Mouse (Mus musculus) sigmoid colon, adult 10 weeks (tissue): ENCODE data around the gene Slc23a3. TPM values are rescaled to one million over a fixed set of nuclear protein-coding genes. Genes with fewer than 3 reads are reported as not detected.

Experiments used
- polyA plus RNA-seq: library from polyadenylated mRNA; stranded (reverse); fragments of 350-450 nt; fragmentation: Illumina TruSeq; extraction: RNeasy Lipid Tissue Mini Kit (QIAGEN cat#74804); gene quantifications from one replicate; pipeline ENCODE4 v1.2.3, GENCODE M21; 2014; ENCODE audit warnings: low read depth, low replicate concordance

The Slc23a3 gene
- polyA plus RNA-seq: 1.2 TPM

DNA sequence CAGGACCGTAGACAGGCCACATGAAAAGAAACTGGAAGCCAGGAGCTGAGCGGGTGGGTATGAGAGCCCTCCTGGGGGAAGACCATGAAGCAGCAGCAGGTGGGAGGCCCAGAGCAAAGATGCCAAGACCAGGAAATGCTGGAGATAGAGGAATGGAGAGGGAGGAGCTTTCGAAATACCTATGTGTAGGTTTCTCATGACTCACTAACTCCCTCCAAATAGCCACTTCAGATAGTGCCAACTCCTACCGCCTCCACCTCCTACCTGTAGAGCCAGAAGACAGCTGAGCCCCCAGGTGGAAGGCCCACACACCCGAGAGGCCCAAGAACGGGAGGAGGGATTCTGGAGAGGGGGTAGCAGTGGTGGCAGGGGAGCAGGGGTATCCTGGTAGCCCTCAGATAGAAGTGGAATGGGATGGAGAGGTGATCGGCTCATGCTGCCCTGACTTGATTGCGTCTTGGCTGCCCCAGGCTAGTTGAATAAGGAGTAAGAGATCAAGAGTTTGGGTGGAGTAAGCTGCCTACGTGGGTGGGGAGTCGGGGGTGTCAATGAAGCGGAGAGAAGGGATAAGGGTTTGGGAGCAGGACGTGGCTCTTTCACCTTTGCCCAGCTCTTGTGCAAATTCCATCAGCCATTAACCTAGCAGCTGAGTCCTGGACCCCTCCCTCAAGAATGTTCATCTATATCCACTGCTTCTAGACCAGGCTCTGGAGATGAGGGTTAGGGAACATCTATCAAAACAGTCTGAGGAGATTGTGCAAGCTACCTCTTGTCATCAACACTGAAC lies at the start of gene Slc23a3:
Gene Slc23a3 (minus strand): TSS at position 470 of the 787 bp plus-strand sequence.

DNA sequence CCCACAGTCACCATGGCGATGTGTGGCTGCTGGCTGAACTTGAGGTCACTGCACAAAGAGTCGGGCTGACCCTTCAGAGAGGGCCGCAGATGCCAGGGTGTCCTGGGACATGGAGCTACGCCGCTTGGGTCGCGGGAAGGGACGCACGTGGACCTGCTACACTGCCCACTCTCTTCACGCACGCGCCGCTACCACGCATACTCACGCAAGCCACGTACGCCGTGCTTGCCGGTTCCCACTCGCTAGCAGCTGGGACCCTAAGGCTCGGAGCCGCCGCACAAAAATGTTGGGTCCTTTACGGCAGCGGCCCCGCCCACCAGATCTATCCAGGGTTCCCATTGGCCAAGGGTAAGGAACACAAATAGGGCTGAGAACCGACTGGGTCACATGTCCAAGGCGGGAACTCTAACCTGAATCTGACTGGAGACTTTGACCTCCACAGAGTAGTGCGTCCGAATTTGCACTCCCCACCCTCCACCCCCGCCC lies 46.5 kb upstream of the Slc23a3 start, which contains the start of gene Abcb6:
Gene Abcb6 (minus strand): TSS at position 288 of the 486 bp plus-strand sequence.

GRCm38 (mm10) chr1:75168472-75169464 lies 35.1 kb upstream of the Slc23a3 start, which contains the start of gene Zfand2b:
TSS of gene Zfand2b (plus strand) at chr1:75168646.

GRCm38 (mm10) chr1:75142301-75143261 lies 8.9 kb upstream of the Slc23a3 start, which contains the start of the genes Cnppd1 and Retreg2:
TSS of gene Cnppd1 (minus strand) at chr1:75142711.
TSS of gene Retreg2 (plus strand) at chr1:75142778.

GRCm38 (mm10) chr1:75124346-75125321 lies 9.1 kb downstream of the Slc23a3 start, which contains the start of gene Nhej1:
TSS of gene Nhej1 (minus strand) at chr1:75125200.

Other genes starting within 250 kb of the Slc23a3 start
- 1.1 TPM for gene Fev, start 248.5 kb downstream of the Slc23a3 start, polyA plus RNA-seq
- not detected for gene Cryba2, start 240.7 kb downstream of the Slc23a3 start, polyA plus RNA-seq
- gene Cfap65, start 198.3 kb downstream of the Slc23a3 start, polyA plus RNA-seq: 0.13 TPM
- 0.85 TPM for gene Ihh, start 182.2 kb downstream of the Slc23a3 start, polyA plus RNA-seq
- gene Nhej1, start 8.7 kb downstream of the Slc23a3 start, polyA plus RNA-seq: 0.60 TPM
- 13.5 TPM for gene Cnppd1, start 8.8 kb upstream of the Slc23a3 start, polyA plus RNA-seq
- gene Retreg2, start 8.9 kb upstream of the Slc23a3 start, polyA plus RNA-seq: 6.9 TPM
- gene Zfand2b, start 34.8 kb upstream of the Slc23a3 start, polyA plus RNA-seq: 1.2 TPM
- 8.4 TPM for gene Abcb6, start 46.5 kb upstream of the Slc23a3 start, polyA plus RNA-seq
- 30.1 TPM for gene Ankzf1, start 58.3 kb upstream of the Slc23a3 start, polyA plus RNA-seq
- gene Atg9a, start 58.3 kb upstream of the Slc23a3 start, polyA plus RNA-seq: 16.5 TPM
- gene Glb1l, start 76.9 kb upstream of the Slc23a3 start, polyA plus RNA-seq: 9.3 TPM
- 13.5 TPM for gene Stk16, start 76.9 kb upstream of the Slc23a3 start, polyA plus RNA-seq
- gene Tuba4a, start 86.0 kb upstream of the Slc23a3 start, polyA plus RNA-seq: 7.6 TPM
- not detected for gene A630095N17Rik, start 98.2 kb upstream of the Slc23a3 start, polyA plus RNA-seq
- gene Dnajb2, start 102.5 kb upstream of the Slc23a3 start, polyA plus RNA-seq: 12.7 TPM
- not detected for gene Ptprn, start 130.6 kb upstream of the Slc23a3 start, polyA plus RNA-seq
- 11.1 TPM for gene Resp18, start 144.5 kb upstream of the Slc23a3 start, polyA plus RNA-seq
- gene Dnpep, start 184.1 kb upstream of the Slc23a3 start, polyA plus RNA-seq: 3.1 TPM
- gene Des, start 226.4 kb upstream of the Slc23a3 start, polyA plus RNA-seq: 20.1 TPM
- gene Speg, start 241.4 kb upstream of the Slc23a3 start, polyA plus RNA-seq: 2.6 TPM